Mouse (Mus musculus) gonadal fat pad, adult 2 months (tissue): Measurements from ENCODE around the gene Itm2a. TPM values are rescaled to one million over a fixed set of nuclear protein-coding genes. Genes with fewer than 3 reads are reported as not detected.

ENCODE experiments used
- DNase-seq: peaks from one replicate; pipeline ENCODE4 v3.0.0-alpha.2; 2012; ENCODE audit warnings: low read depth
- polyA plus RNA-seq: library from polyadenylated mRNA; depleted of rRNA; stranded (reverse); fragments of >200 nt; gene quantifications from 2 replicates; pipeline ENCODE4 v1.2.3, GENCODE M21; 2012; rRNA removed

Itm2a gene
- polyA plus RNA-seq = 17.9 and 18.1 TPM in 2 replicates

- no peak for DNase-seq
Observed at GRCm38 (mm10) chrX:107402915-107403912, at the start of gene Itm2a. TSS of gene Itm2a (minus strand) at chrX:107403376.

- DNase-seq = no peak
Observed at GRCm38 (mm10) chrX:107435887-107436286, 32.7 kb upstream of the Itm2a start.

- DNase-seq = no peak
Observed at GRCm38 (mm10) chrX:107421304-107421703, 18.1 kb upstream of the Itm2a start.

- no peak for DNase-seq
Observed at GRCm38 (mm10) chrX:107417345-107417744, 14.2 kb upstream of the Itm2a start.

- no peak for DNase-seq
Observed at GRCm38 (mm10) chrX:107415999-107416398, 12.8 kb upstream of the Itm2a start.

GRCm38 (mm10) chrX:107402481-107402880 lies 695 bp downstream of the Itm2a start:
- DNase-seq = no peak

- no peak for DNase-seq
Observed at GRCm38 (mm10) chrX:107399087-107399486, 4.1 kb downstream of the Itm2a start.

- no peak for DNase-seq
Observed at GRCm38 (mm10) chrX:107393256-107393655, 9.9 kb downstream of the Itm2a start.

GRCm38 (mm10) chrX:107375329-107375728 lies 27.8 kb downstream of the Itm2a start:
- no peak for DNase-seq

Other genes with a start within 250 kb of the Itm2a start
- 0.01 and 0.09 TPM in 2 replicates for gene Gpr174, start 147.5 kb downstream of the Itm2a start, polyA plus RNA-seq